Mouse (Mus musculus) lung, postnatal 0 days (tissue): ENCODE data around the gene Sorbs1.

Source experiments
- CTCF ChIP-seq: IDR thresholded peaks from 2 replicates; pipeline ENCODE4 v1.5.1; 2016; ENCODE audit warnings: antibody characterized with exemption, mild to moderate bottlenecking
- EP300 ChIP-seq: IDR thresholded peaks from 2 replicates; pipeline ENCODE4 v1.6.1; 2016; ENCODE audit warnings: antibody characterized with exemption, mild to moderate bottlenecking, control low read depth

GRCm38 (mm10) chr19:40269526-40269925 lies 244.1 kb downstream of the Sorbs1 start:
- TF ChIP-seq CTCF, result no peak
- no peak for TF ChIP-seq EP300
